Mouse (Mus musculus) forebrain, embryonic 12.5 days (tissue): ENCODE results near the gene Hes7. TPM values are rescaled to one million over a fixed set of nuclear protein-coding genes. Genes with fewer than 3 reads are reported as not detected.
A peak's percentile ranks its signal among the peaks of the same experiment; 100 is the strongest.

ENCODE experiments used
- ATAC-seq: fragments of 200-750 bp; cut with Nextera tagmentation; 2 replicates; pipeline ENCODE4 v1.8.0; 2017; ENCODE audit warnings: moderate TSS enrichment; ENCODE audit not compliant: low FRiP score
- H3K27ac ChIP-seq: fragments of 300-500 bp; sonication (generic); 2 replicates; pipeline ENCODE4 v1.5.1; 2016; ENCODE audit warnings: mild to moderate bottlenecking
- H3K27me3 ChIP-seq: fragments of 300-500 bp; sonication (generic); 2 replicates; pipeline ENCODE4 v1.6.1; 2016; ENCODE audit warnings: mild to moderate bottlenecking
- H3K36me3 ChIP-seq: fragments of 300-500 bp; sonication (generic); replicated peaks from 2 replicates; pipeline ENCODE4 v1.6.1; 2016; ENCODE audit warnings: mild to moderate bottlenecking
- H3K4me1 ChIP-seq: fragments of 300-500 bp; sonication (generic); 2 replicates; pipeline ENCODE4 v1.6.1; 2016
- H3K4me2 ChIP-seq: fragments of 300-500 bp; sonication (generic); 2 replicates; pipeline ENCODE4 v1.6.1; 2016; ENCODE audit warnings: mild to moderate bottlenecking, moderate library complexity
- H3K4me3 ChIP-seq: fragments of 300-500 bp; sonication (generic); replicated peaks from 2 replicates; pipeline ENCODE4 v1.5.1; 2016; ENCODE audit warnings: mild to moderate bottlenecking
- H3K9ac ChIP-seq: fragments of 300-500 bp; sonication (generic); 2 replicates; pipeline ENCODE4 v1.6.1; 2016; ENCODE audit warnings: mild to moderate bottlenecking
- H3K9me3 ChIP-seq: fragments of 300-500 bp; sonication (generic); 2 replicates; pipeline ENCODE4 v1.6.1; 2016
- WGBS: fragments of 180-500 bp; shearing (Covaris S2); methylation state at CpG from one replicate; pipeline ENCODE4 v1.1.7; 2016; 5-methylcytosine and 5-hydroxymethylcytosine counted together
- polyA plus RNA-seq: library from polyadenylated mRNA; unstranded; fragments of >200 nt; fragmentation: Nextera tagmentation; extraction: Ambion mirVana; gene quantifications from 2 replicates; pipeline ENCODE4 v1.2.1, GENCODE M21; 2016

Gene Hes7
- polyA plus RNA-seq, 1 experiment from 2014 or later, result 0.43 TPM

DNA sequence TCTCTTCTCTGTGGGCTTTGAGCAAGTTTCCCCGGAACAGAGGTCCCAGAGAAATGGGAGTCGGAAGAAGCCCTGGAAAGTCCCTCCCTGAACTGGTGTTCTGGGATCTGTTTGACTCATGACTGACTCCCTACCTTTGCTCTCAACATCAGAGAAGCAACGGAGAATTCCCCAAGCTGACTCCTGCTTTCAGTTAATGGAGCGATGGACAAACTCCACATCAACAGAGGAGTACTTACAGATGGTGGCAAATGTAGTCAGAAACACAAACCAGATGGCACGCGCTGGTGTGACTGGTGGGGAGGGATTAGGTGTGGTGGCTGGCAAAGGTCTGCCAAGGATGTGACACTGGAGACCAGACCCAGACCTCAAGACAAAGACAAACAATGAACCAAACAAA, 30.8 kb downstream of the Hes7 start:
- Histone ChIP-seq H3K36me3 (no peaks in the 10 kb centered on the region), H3K4me2 (peak overlapping the region; percentile 40), H3K9me3 (no peaks in the 10 kb centered on the region), H3K4me3 (peak overlapping the region; percentile 13; the same call in 1 of the 2 replicates), H3K27me3 (peaks cover 27% of the 10 kb centered on the region), H3K4me1 (no peaks in the 10 kb centered on the region), H3K9ac (peak overlapping the region; percentile 33; the same call in 1 of the 2 replicates), H3K27ac (no peak overlapping the region)
- WGBS, result 71% methylated on average over 6 of the region's 6 CpGs
- no peak for ATAC-seq

GRCm38 (mm10) chr11:69153831-69154230, 33.6 kb downstream of the Hes7 start:
- H3K9me3 ChIP-seq, result no peaks in the 10 kb centered on the region
- peaks cover 9% of the 10 kb centered on the region for H3K4me1 ChIP-seq
- ATAC-seq, result no peak
- peaks cover 56% of the 10 kb centered on the region for H3K27me3 ChIP-seq
- H3K27ac ChIP-seq, result no peak overlapping the region
- no peaks in the 10 kb centered on the region for H3K36me3 ChIP-seq
- WGBS, result 83% methylated on average over 8 of the region's 8 CpGs
- no peak overlapping the region for H3K4me3 ChIP-seq
- no peak overlapping the region for H3K9ac ChIP-seq
- no peak overlapping the region for H3K4me2 ChIP-seq

- H3K27me3 ChIP-seq, result peaks cover 58% of the 10 kb centered on the region
- 63% methylated on average over 1 of the region's 1 CpGs for WGBS
- no peak overlapping the region for H3K4me3 ChIP-seq
- H3K9me3 ChIP-seq, result no peaks in the 10 kb centered on the region
- no peak overlapping the region for H3K4me2 ChIP-seq
- no peak for ATAC-seq
- no peak overlapping the region for H3K9ac ChIP-seq
- H3K36me3 ChIP-seq, result no peaks in the 10 kb centered on the region
- H3K4me1 ChIP-seq, result peaks cover 9% of the 10 kb centered on the region
- H3K27ac ChIP-seq, result no peak overlapping the region
Observed at GRCm38 (mm10) chr11:69155351-69155750, 35.1 kb downstream of the Hes7 start.

DNA sequence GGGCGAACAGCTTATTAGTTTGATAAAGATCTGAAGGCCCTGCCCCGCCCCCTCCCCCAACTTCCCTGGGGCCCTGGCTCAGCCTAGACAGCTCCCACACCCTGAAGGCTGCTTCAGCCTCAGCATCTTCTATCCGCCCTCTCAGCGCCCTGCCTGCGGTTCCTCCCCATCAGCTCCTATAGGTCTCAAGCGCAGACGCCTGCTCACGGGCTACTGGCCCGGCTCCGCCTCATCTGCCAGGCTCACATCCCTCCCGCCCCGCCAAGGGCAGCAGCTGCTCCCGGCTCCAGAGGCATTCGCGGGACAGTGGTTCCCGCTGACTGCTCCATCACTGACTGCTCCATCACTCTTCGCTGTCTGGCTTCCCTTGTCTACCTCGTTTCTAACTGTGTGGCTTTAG, 36.6 kb downstream of the Hes7 start, which contains the start of gene Alox12b:
TSS of gene Alox12b (plus strand) at position 190 of the 400 bp plus-strand sequence.
- H3K27me3 ChIP-seq, result peaks cover 49% of the 10 kb centered on the region
- 0 out of 2 replicates have a peak, but pooled peaks have one; percentile 11 for ATAC-seq
- H3K27ac ChIP-seq, result no peak within 1 kb of the TSS
- peaks cover 9% of the 10 kb centered on the region for H3K4me1 ChIP-seq
- H3K9ac ChIP-seq, result peak within 1 kb of the TSS; percentile 38; the same call in 1 of the 2 replicates
- H3K4me3 ChIP-seq, result peak within 1 kb of the TSS; percentile 23
- H3K36me3 ChIP-seq, result no peaks in the 10 kb centered on the region
- no peaks in the 10 kb centered on the region for H3K9me3 ChIP-seq
- WGBS, result 2% methylated on average over 18 of the region's 18 CpGs
- peak within 1 kb of the TSS; percentile 47 for H3K4me2 ChIP-seq

GRCm38 (mm10) chr11:69169313-69169712, 49.1 kb downstream of the Hes7 start:
- peaks cover 16% of the 10 kb centered on the region for H3K27me3 ChIP-seq
- WGBS, result 88% methylated on average over 12 of the region's 12 CpGs
- ATAC-seq, result no peak

GRCm38 (mm10) chr11:69171626-69172025, 51.4 kb downstream of the Hes7 start:
- H3K9ac ChIP-seq, result no peak overlapping the region
- WGBS, result 32% methylated on average over 7 of the region's 7 CpGs
- no peak for ATAC-seq

More at GRCm38 (mm10) chr11:69169313-69169712, 49.1 kb downstream of the Hes7 start:
- H3K27ac ChIP-seq, result no peak overlapping the region
- H3K4me1 ChIP-seq, result no peaks in the 10 kb centered on the region; the same call in 1 of the 2 replicates
- no peak overlapping the region for H3K4me3 ChIP-seq
- no peak overlapping the region for H3K4me2 ChIP-seq
- no peaks in the 10 kb centered on the region for H3K9me3 ChIP-seq
- no peak overlapping the region for H3K9ac ChIP-seq
- no peaks in the 10 kb centered on the region for H3K36me3 ChIP-seq

GRCm38 (mm10) chr11:69172606-69173005, 52.4 kb downstream of the Hes7 start:
- ATAC-seq, result no peak
- no peak overlapping the region for H3K27ac ChIP-seq
- H3K27me3 ChIP-seq, result peaks cover 5% of the 10 kb centered on the region; the same call in 1 of the 2 replicates
- no peak overlapping the region for H3K9ac ChIP-seq
- H3K36me3 ChIP-seq, result no peaks in the 10 kb centered on the region
- H3K4me2 ChIP-seq, result no peak overlapping the region
- H3K4me3 ChIP-seq, result no peak overlapping the region
- no peaks in the 10 kb centered on the region for H3K9me3 ChIP-seq
- WGBS, result 91% methylated on average over 2 of the region's 2 CpGs
- H3K4me1 ChIP-seq, result no peaks in the 10 kb centered on the region; the same call in 1 of the 2 replicates

More at GRCm38 (mm10) chr11:69171626-69172025, 51.4 kb downstream of the Hes7 start:
- Histone ChIP-seq H3K36me3 (no peaks in the 10 kb centered on the region), H3K9me3 (no peaks in the 10 kb centered on the region), H3K27ac (no peak overlapping the region), H3K4me2 (no peak overlapping the region), H3K4me3 (no peak overlapping the region), H3K27me3 (peaks cover 5% of the 10 kb centered on the region; the same call in 1 of the 2 replicates), H3K4me1 (no peaks in the 10 kb centered on the region; the same call in 1 of the 2 replicates)

Other genes starting within 250 kb of the Hes7 start
- gene Ndel1, start 248.5 kb upstream of the Hes7 start, polyA plus RNA-seq, result 58.3 and 61.3 TPM in 2 replicates
- 0.06 TPM in 1 of 2 replicates, not detected in the other for gene Rnf222, start 231.9 kb upstream of the Hes7 start, polyA plus RNA-seq
- 781 and 837 TPM in 2 replicates for gene Rpl26, start 218.8 kb upstream of the Hes7 start, polyA plus RNA-seq
- gene Odf4, start 193.3 kb upstream of the Hes7 start, polyA plus RNA-seq, result 0.18 and 0.54 TPM in 2 replicates
- 5.6 and 6.4 TPM in 2 replicates for gene Arhgef15, start 162.9 kb upstream of the Hes7 start, polyA plus RNA-seq
- gene Slc25a35, start 152.3 kb upstream of the Hes7 start, polyA plus RNA-seq, result 2.1 and 2.6 TPM in 2 replicates
- gene Rangrf, start 145.2 kb upstream of the Hes7 start, polyA plus RNA-seq, result 54.1 and 57.8 TPM in 2 replicates
- 35.4 and 40.4 TPM in 2 replicates for gene Pfas, start 111.9 kb upstream of the Hes7 start, polyA plus RNA-seq
- 71.0 and 81.5 TPM in 2 replicates for gene Ctc1, start 104.5 kb upstream of the Hes7 start, polyA plus RNA-seq
- gene Aurkb, start 74.8 kb upstream of the Hes7 start, polyA plus RNA-seq, result 163 and 169 TPM in 2 replicates
- gene Borcs6, start 60.7 kb upstream of the Hes7 start, polyA plus RNA-seq, result 7.4 and 11.1 TPM in 2 replicates
- gene Tmem107, start 49.6 kb upstream of the Hes7 start, polyA plus RNA-seq, result 53.4 and 56.9 TPM in 2 replicates
- gene Vamp2, start 31.9 kb upstream of the Hes7 start, polyA plus RNA-seq, result 103 and 121 TPM in 2 replicates
- 7.8 and 12.3 TPM in 2 replicates for gene Per1, start 25.2 kb upstream of the Hes7 start, polyA plus RNA-seq
- gene 9130213A22Rik, start 2.2 kb downstream of the Hes7 start, polyA plus RNA-seq, result 0.11 TPM in 1 of 2 replicates, not detected in the other
- 0.19 and 0.55 TPM in 2 replicates for gene Aloxe3, start 5.5 kb downstream of the Hes7 start, polyA plus RNA-seq
- not detected in 2 replicates for gene Alox12b, start 36.6 kb downstream of the Hes7 start, polyA plus RNA-seq
- not detected in 2 replicates for gene Alox8, start 77.4 kb downstream of the Hes7 start, polyA plus RNA-seq
- gene Gucy2e, start 116.6 kb downstream of the Hes7 start, polyA plus RNA-seq, result 0.17 and 0.19 TPM in 2 replicates
- 49.0 and 52.6 TPM in 2 replicates for gene Cntrob, start 203.4 kb downstream of the Hes7 start, polyA plus RNA-seq
- 185 and 192 TPM in 2 replicates for gene Trappc1, start 203.6 kb downstream of the Hes7 start, polyA plus RNA-seq
- 5.1 and 5.5 TPM in 2 replicates for gene Kcnab3, start 205.9 kb downstream of the Hes7 start, polyA plus RNA-seq
- 44.8 and 46.3 TPM in 2 replicates for gene Rnf227, start 220.1 kb downstream of the Hes7 start, polyA plus RNA-seq
- gene Chd3, start 249.0 kb downstream of the Hes7 start, polyA plus RNA-seq, result 94.3 and 98.3 TPM in 2 replicates